Mouse (Mus musculus) midbrain, embryonic 16.5 days (tissue): ENCODE data around the gene Bmi1. TPM values are rescaled to one million over a fixed set of nuclear protein-coding genes. Genes with fewer than 3 reads are reported as not detected.

Experiments
- ATAC-seq: fragments of 200-750 bp; cut with Nextera tagmentation; 2 replicates; pipeline ENCODE4 v1.8.0; 2017; ENCODE audit warnings: moderate TSS enrichment
- H3K27ac ChIP-seq: fragments of 300-500 bp; sonication (generic); 2 replicates; pipeline ENCODE4 v1.5.1; 2014; ENCODE audit warnings: mild to moderate bottlenecking, low read length, mixed read lengths
- H3K27me3 ChIP-seq: fragments of 300-500 bp; sonication (generic); 2 replicates; pipeline ENCODE4 v1.6.1; 2014; ENCODE audit warnings: low read depth, low read length, mixed read lengths; ENCODE audit not compliant: control insufficient read depth, insufficient read depth
- H3K36me3 ChIP-seq: fragments of 300-500 bp; sonication (generic); 2 replicates; pipeline ENCODE4 v1.6.1; 2014; ENCODE audit warnings: mild to moderate bottlenecking, low read length, moderate library complexity, mixed read lengths; ENCODE audit not compliant: control insufficient read depth, insufficient read depth
- H3K4me1 ChIP-seq: fragments of 300-500 bp; sonication (generic); 2 replicates; pipeline ENCODE4 v1.6.1; 2014; ENCODE audit warnings: mild to moderate bottlenecking, low read length, mixed read lengths; ENCODE audit not compliant: control insufficient read depth, insufficient read depth
- H3K4me2 ChIP-seq: fragments of 300-500 bp; sonication (generic); 2 replicates; pipeline ENCODE4 v1.6.1; 2014; ENCODE audit warnings: mild to moderate bottlenecking, low read length, mixed read lengths
- H3K4me3 ChIP-seq: fragments of 300-500 bp; sonication (generic); 2 replicates; pipeline ENCODE4 v1.5.1; 2014; ENCODE audit warnings: low read depth, mild to moderate bottlenecking, low read length, moderate library complexity, mixed read lengths
- H3K9ac ChIP-seq: fragments of 300-500 bp; sonication (generic); 2 replicates; pipeline ENCODE4 v1.6.1; 2014; ENCODE audit warnings: low read depth, low read length, mixed read lengths
- H3K9me3 ChIP-seq: fragments of 300-500 bp; sonication (generic); replicated peaks from 2 replicates; pipeline ENCODE4 v1.6.1; 2014; ENCODE audit warnings: mild to moderate bottlenecking, low read length, mixed read lengths; ENCODE audit not compliant: control insufficient read depth, poor library complexity, severe bottlenecking
- WGBS: fragments of 180-500 bp; shearing (Covaris S2); extraction: QIAGEN DNeasy Blood & Tissue Kit; methylation state at CpG from one replicate; pipeline ENCODE4 v1.1.7; 2014; 5-methylcytosine and 5-hydroxymethylcytosine counted together
- polyA plus RNA-seq: library from polyadenylated mRNA; unstranded; fragments of >200 nt; fragmentation: Nextera tagmentation; extraction: Ambion mirVana; gene quantifications from 2 replicates; pipeline ENCODE4 v1.2.1, GENCODE M21; 2015

Gene Bmi1
- polyA plus RNA-seq: 19.4 and 21.0 TPM in 2 replicates

GRCm38 (mm10) chr2:18676936-18677491, at the start of gene Bmi1:
Bmi1 (plus strand) TSS chr2:18677018.
- under 1% methylated on average over 48 of the region's 77 CpGs for WGBS
- ATAC-seq: peak; percentile 73
- H3K4me2 ChIP-seq: peak within 1 kb of the TSS; percentile 64
- H3K9ac ChIP-seq: peak within 1 kb of the TSS; percentile 98
- H3K27ac ChIP-seq: peak within 1 kb of the TSS; percentile 91
- H3K4me1 ChIP-seq: peaks cover 30% of the 10 kb centered on the region
- no peaks in the 10 kb centered on the region for H3K9me3 ChIP-seq
- no peaks in the 10 kb centered on the region for H3K36me3 ChIP-seq
- H3K4me3 ChIP-seq: peak within 1 kb of the TSS; percentile 81
- peaks cover 20% of the 10 kb centered on the region for H3K27me3 ChIP-seq

DNA sequence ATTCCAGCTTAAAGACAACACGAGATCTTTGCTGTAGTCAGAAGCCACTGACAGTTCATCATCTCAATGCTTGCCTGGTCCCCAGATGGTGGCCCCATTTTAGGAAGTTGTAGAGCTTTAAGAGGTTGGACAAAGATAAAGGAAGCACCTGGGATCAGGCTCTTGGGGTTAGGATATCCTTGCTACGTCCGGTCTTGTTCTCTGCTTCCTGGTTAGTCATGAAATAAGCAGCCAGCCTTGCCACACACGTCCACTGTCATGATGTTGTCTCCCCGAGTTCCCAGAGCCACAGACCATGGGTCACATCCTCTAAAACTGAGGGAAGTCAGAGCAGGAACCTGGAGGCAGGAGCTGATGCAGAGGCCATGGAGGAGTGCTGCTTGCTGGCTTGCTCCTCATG, 46.3 kb upstream of the Bmi1 start:
- ATAC-seq: no peak
- H3K9me3 ChIP-seq: no peaks in the 10 kb centered on the region
- WGBS: 86% methylated on average over 5 of the region's 5 CpGs
- no peak overlapping the region for H3K4me3 ChIP-seq
- H3K4me2 ChIP-seq: no peak overlapping the region
- no peaks in the 10 kb centered on the region for H3K36me3 ChIP-seq
- no peak overlapping the region for H3K9ac ChIP-seq
- H3K4me1 ChIP-seq: no peaks in the 10 kb centered on the region
- no peak overlapping the region for H3K27ac ChIP-seq
- no peaks in the 10 kb centered on the region for H3K27me3 ChIP-seq

DNA sequence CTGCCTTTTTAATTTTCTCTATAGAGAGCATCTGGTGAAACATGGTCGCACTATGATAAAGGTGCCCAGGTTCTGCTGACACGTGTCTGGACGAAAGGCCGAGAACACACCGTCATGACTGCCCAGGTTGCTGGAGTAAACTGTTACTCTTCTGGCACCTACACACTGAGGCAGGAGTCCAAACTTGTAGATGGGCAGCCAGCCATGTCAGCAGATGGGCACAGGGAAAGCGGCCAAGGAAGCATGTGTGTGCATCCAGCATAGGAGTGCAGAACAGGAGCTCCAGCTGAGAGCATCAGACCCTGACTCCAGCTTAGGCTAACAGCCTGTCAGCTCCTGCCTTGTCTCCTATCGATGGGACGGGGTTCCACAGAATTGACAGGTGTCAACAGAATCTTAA, 41.8 kb upstream of the Bmi1 start:
- Histone ChIP-seq H3K4me2 (no peak overlapping the region), H3K9ac (no peak overlapping the region), H3K4me3 (no peak overlapping the region), H3K4me1 (no peaks in the 10 kb centered on the region), H3K36me3 (no peaks in the 10 kb centered on the region), H3K27ac (no peak overlapping the region), H3K27me3 (no peaks in the 10 kb centered on the region), H3K9me3 (no peaks in the 10 kb centered on the region)
- WGBS: 78% methylated on average over 8 of the region's 8 CpGs
- peak; percentile 67; the same call in 1 of the 2 replicates for ATAC-seq

DNA sequence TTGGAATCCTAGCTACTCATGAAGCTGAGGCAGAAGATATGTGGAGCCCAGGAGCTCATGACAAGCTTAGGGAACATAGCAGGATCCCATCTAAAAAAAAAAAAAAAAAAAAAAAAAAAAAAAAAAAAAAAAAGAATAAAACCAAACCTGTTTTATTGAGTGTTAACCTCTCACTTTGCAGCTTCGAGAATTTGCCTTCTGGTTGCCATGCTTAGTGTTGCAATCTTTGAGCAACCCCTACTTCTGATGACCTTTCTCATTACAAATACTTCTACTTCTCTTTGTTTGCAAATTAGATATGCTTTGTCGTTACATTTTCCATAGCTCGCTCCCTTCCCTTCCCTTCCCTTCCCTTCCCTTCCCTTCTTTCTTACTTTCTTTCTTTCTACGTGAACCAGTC, 28.3 kb upstream of the Bmi1 start:
- H3K27me3 ChIP-seq: no peaks in the 10 kb centered on the region
- H3K4me1 ChIP-seq: no peaks in the 10 kb centered on the region
- H3K36me3 ChIP-seq: no peaks in the 10 kb centered on the region
- no peak overlapping the region for H3K4me3 ChIP-seq
- H3K4me2 ChIP-seq: no peak overlapping the region
- no peaks in the 10 kb centered on the region for H3K9me3 ChIP-seq
- WGBS: 70% methylated on average over 4 of the region's 4 CpGs
- no peak overlapping the region for H3K9ac ChIP-seq
- ATAC-seq: no peak
- H3K27ac ChIP-seq: no peak overlapping the region

- Histone ChIP-seq H3K9ac (no peak overlapping the region), H3K27ac (no peak overlapping the region), H3K9me3 (no peaks in the 10 kb centered on the region), H3K36me3 (no peaks in the 10 kb centered on the region), H3K4me3 (no peak overlapping the region), H3K4me1 (no peaks in the 10 kb centered on the region), H3K4me2 (no peak overlapping the region), H3K27me3 (no peaks in the 10 kb centered on the region)
- WGBS: 82% methylated on average over 5 of the region's 5 CpGs
- no peak for ATAC-seq
These were observed 22.0 kb upstream of the Bmi1 start for GRCm38 (mm10) chr2:18654821-18655220.

GRCm38 (mm10) chr2:18664003-18664402, 12.8 kb upstream of the Bmi1 start:
- Histone ChIP-seq H3K9ac (no peak overlapping the region), H3K4me2 (no peak overlapping the region), H3K27ac (no peak overlapping the region), H3K4me1 (no peaks in the 10 kb centered on the region), H3K27me3 (no peaks in the 10 kb centered on the region; the same call in 1 of the 2 replicates), H3K36me3 (no peaks in the 10 kb centered on the region), H3K9me3 (no peaks in the 10 kb centered on the region), H3K4me3 (no peak overlapping the region)
- WGBS: 90% methylated on average over 3 of the region's 3 CpGs
- no peak for ATAC-seq

DNA sequence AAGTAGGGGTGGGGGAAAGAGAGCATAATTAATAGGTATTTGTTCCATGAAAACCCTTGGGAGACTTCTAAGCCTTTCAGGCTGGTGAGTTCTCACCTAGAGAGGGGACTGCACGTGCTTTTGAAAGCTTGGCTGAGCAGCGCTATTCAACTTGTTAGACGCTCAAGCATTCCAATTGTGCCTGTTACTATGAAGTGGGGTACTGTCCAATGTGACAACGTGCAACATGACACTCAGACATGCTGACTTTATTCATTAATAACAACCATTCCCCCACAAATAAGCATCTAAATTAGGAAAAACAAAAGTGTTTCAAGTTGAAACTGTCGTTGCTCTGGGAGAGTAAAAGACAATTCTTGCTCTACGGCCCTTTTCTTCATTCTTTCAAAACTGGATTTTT, 5.8 kb upstream of the Bmi1 start:
- no peak overlapping the region for H3K27ac ChIP-seq
- no peaks in the 10 kb centered on the region for H3K36me3 ChIP-seq
- H3K27me3 ChIP-seq: peaks cover 5% of the 10 kb centered on the region; the same call in 1 of the 2 replicates
- H3K4me1 ChIP-seq: peaks cover 13% of the 10 kb centered on the region
- WGBS: 7% methylated on average over 6 of the region's 6 CpGs
- H3K4me3 ChIP-seq: no peak overlapping the region
- ATAC-seq: no peak
- no peak overlapping the region for H3K4me2 ChIP-seq
- no peaks in the 10 kb centered on the region for H3K9me3 ChIP-seq
- H3K9ac ChIP-seq: no peak overlapping the region

DNA sequence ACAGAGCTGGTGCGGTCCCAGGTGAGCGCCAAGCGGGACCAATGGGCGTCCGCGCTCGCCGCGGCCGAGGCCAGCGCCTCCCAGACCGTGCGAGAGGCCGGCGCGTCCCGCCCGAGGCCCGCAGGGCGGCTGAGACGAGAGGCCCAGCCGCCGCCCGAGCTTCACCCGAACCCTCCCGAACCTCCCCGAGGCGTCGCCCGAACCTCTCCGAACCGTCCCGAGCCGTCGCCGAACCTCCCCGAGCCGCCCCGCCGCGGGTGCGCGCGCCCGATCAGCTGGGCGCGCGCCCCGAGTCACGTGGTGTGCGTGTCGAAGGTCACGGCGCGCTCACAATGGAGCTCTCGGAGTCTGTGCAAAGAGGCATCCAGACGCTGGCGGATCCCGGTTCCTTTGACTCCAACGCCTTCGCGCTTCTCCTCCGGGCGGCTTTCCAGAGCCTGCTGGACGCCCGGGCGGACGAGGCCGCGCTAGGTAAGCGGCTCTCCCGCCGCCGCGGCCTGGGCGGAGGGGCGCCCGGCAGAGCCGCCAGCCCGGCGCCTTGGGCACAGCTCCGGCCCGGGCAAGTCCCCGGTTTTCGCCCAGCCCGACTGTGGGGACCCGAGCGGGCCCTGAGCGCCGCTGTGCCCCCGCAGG, 4.6 kb upstream of the Bmi1 start, which contains the start of gene Commd3:
Gene Commd3, plus strand, starts transcription at position 252 of the 633 bp plus-strand sequence.
- H3K27me3 ChIP-seq: peaks cover 5% of the 10 kb centered on the region; the same call in 1 of the 2 replicates
- H3K36me3 ChIP-seq: no peaks in the 10 kb centered on the region
- peak within 1 kb of the TSS; percentile 93 for H3K4me3 ChIP-seq
- WGBS: under 1% methylated on average over 80 of the region's 91 CpGs
- peak within 1 kb of the TSS; percentile 98 for H3K27ac ChIP-seq
- H3K9me3 ChIP-seq: no peaks in the 10 kb centered on the region
- peaks cover 13% of the 10 kb centered on the region for H3K4me1 ChIP-seq
- H3K4me2 ChIP-seq: peak within 1 kb of the TSS; percentile 85
- H3K9ac ChIP-seq: peak within 1 kb of the TSS; percentile 99
- ATAC-seq: peak; percentile 93

DNA sequence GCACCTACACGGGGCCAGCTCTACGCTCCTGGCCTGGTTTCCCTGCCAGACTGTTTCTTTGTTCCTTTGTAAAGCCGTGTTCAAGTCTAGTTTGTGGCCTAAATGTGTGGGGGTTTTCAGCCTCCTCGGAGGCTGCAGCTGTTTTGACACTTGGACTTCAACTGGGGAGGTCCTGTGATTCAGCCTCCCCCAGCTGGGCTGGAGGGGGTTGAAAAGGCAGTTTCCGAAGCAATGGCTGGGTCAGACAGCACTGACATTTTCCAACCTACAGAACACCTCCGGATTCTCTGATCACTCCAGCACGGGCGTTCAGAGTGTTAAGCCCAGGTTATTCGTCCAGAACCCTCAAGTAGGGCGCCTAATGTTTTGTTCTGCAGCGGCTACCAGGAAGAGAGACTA, 4.1 kb upstream of the Bmi1 start:
- Histone ChIP-seq H3K36me3 (no peaks in the 10 kb centered on the region), H3K4me3 (peak overlapping the region; percentile 93), H3K9ac (peak overlapping the region; percentile 99), H3K9me3 (no peaks in the 10 kb centered on the region), H3K4me1 (peaks cover 13% of the 10 kb centered on the region), H3K4me2 (peak overlapping the region; percentile 85), H3K27me3 (peaks cover 5% of the 10 kb centered on the region; the same call in 1 of the 2 replicates), H3K27ac (peak overlapping the region; percentile 98)
- ATAC-seq: no peak
- under 1% methylated on average over 11 of the region's 11 CpGs for WGBS
